Mouse (Mus musculus): ENCODE results near the gene Stil.

DNA sequence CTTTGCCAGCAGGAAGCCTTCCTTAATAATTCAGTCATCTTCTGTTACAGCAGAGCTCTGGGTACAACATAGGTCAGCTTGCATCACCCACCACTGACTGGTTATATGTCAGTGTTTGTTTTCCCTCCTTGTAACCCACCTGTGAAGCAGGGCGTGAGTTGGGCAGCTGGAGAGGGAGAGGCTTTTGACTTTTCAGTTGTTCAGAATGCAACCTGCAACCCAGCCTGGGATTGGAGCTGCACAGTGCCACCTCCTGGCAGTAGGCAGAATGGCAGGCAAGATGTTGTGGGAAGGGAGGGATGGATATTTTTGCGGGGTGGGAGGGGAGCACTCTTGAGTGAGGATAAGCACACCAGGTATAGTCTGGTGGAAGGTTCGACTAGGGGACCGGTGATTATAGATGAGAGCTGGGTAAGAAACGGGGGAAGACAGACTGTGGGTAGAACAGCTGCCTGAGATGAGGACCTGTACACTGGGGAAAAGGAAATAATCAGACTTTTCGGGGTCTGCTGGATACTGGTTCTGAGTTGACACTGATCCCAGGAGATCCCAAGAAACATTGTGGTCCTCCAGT is 85.7 kb downstream of the Stil start:
- TF ChIP-seq CTCF (IDR thresholded peaks at IDR 0.05), result peak; percentile 99
- TF ChIP-seq EP300 (IDR thresholded peaks at IDR 0.05), result no peak
